Mouse (Mus musculus) A20 (cell line): ENCODE data around the gene Rubcnl.

Experiments used
- DNase-seq: peaks from one replicate; pipeline ENCODE4 v3.0.0-alpha.2; 2011; ENCODE audit warnings: low read depth, low spot score

The Rubcnl gene

DNA sequence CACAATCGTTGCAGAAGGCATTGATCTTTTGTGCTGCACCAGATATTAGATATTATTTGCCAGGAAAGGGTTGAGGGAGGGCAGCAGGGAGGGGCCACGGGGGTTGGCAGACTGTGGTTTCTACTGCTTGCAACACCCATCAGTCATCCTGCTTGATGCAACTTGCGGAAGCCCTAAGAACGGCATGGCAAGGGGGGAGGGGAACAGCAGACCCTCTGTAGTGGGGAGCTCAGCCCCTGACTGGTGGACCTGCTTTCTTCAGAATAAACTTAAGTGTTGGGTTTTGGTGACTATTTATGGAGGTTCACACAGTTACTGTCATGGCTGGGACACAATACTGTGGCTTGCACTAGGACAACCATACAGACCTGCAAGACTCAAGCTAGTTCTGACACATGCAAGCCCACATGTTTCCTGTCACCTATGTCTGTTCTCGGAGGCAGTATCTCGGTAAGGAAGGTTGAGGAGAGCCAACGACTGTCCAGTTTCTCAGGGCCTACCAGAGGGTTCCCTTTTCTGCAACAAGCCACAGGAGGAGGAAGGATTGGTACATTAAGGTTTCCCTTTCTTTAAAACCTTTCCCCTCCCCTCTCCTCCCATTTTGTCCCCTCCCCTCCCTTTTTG lies 53.6 kb downstream of the Rubcnl start:
- no peak for DNase-seq

GRCm38 (mm10) chr14:75071091-75071490 lies 55.3 kb downstream of the Rubcnl start:
- DNase-seq, result no peak

GRCm38 (mm10) chr14:75075299-75076180 lies 59.7 kb downstream of the Rubcnl start:
- no peak for DNase-seq

DNA sequence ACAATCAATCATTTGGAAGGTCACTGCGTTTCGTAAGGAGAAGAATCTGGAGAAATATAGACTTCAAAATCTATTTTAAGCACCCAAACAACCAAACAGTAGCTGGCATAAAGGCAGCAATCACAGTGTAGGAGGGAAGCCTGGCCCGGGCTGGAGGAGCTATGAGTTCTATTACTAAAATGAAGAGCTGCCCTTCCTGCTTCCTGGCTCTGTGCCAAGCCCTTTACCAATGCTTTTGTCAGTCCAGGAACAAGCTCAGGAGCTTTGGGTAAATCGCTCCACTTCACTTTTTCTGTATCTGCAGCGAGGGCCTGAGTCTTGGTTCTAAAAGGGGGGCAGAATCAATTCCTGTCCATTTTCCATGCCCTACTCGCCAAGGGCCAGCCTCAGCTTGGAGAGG lies 62.1 kb downstream of the Rubcnl start:
- DNase-seq, result no peak
